8 mouse cellular contexts compared by ENCODE assay signal in the genomic region with DNA sequence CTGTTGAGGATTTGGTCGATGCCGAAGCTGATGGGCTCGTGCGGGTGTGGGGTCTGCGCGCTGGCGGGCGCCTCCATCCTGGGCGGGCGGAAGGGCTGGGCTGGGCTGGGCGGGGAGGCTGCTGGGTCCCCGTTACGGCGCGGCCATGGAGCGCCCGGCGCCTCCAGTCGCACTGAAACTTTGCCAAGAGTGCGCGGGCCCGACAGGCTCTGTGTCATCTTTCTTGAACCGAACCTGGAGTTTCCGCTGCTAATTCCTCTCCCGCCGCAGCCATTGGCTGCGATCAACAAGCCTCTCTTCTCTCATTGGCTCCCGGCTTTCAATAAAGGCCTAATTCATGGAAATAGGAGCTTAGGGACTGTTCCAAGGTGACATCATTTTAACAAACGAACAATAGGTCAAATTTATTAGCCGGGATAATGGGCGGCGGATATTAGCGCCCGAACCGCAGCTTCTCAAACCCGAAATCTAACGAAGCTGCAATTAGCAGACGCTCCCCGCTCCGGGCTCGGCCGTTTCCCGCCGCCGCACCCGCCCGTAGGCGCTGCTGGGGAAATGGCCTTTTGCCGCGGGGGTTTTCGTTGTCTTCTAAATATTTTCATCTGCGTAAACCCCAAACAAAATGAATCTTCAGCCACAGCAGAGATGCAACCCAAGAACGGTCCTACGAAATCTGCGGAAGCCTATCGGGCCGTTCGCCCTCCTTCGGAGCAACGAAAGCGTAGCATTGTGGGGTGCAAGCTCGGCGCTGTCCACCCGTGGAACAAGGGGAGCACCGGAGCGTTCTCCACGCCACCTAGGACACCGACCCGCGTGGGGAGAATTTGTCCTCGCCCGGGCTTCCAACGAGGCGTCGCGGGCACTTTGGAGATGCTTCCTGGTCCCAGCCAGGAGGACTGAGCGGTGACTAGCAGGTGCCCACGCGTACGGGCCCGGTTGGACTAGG. TPM values are rescaled to one million over a fixed set of nuclear protein-coding genes. Genes with fewer than 3 reads are reported as not detected.
DNase-seq lines count a peak whose midpoint lies in the region; ATAC-seq and TF ChIP-seq lines count a peak whose summit lies in the region.

A gene (minus strand): TSS at position 207 of the 946 bp plus-strand sequence.

- H3K4me1 ChIP-seq in lung, adult 2 months (ENCODE audit: control insufficient read depth, insufficient read depth, low read length): no peaks in the 10 kb centered on the region
- H3K4me1 ChIP-seq in forebrain, embryonic 10.5 days: peaks cover 63% of the 10 kb centered on the region
- H3K4me1 ChIP-seq in midbrain, embryonic 13.5 days (replicated peaks): peaks cover 41% of the 10 kb centered on the region

- H3K27me3 ChIP-seq in forebrain, embryonic 10.5 days (ENCODE audit: poor library complexity, severe bottlenecking): peaks cover 100% of the 10 kb centered on the region
- peaks cover 96% of the 10 kb centered on the region for H3K27me3 ChIP-seq in midbrain, embryonic 13.5 days

- H3K9me3 ChIP-seq in forebrain, embryonic 10.5 days: no peaks in the 10 kb centered on the region
- H3K9me3 ChIP-seq in midbrain, embryonic 13.5 days: no peaks in the 10 kb centered on the region

- WGBS in lung, adult 2 months: 3% methylated on average over 79 of the region's 81 CpGs
- under 1% methylated on average over 81 of the region's 81 CpGs for WGBS in forebrain, embryonic 10.5 days
- WGBS in midbrain, embryonic 13.5 days: under 1% methylated on average over 81 of the region's 81 CpGs

- H3K36me3 ChIP-seq in forebrain, embryonic 10.5 days (replicated peaks): no peaks in the 10 kb centered on the region
- no peaks in the 10 kb centered on the region for H3K36me3 ChIP-seq in midbrain, embryonic 13.5 days

- no peak for TF ChIP-seq POLR2A in lung, adult 2 months (IDR thresholded peaks at IDR 0.05; ENCODE audit: borderline replicate concordance, extremely low read depth, low read depth, low read length)

- peak within 1 kb of the TSS; percentile 32; the same call in 1 of the 2 replicates for H3K9ac ChIP-seq in midbrain, embryonic 13.5 days (replicated peaks)

- peak within 1 kb of the TSS; percentile 54 for H3K4me2 ChIP-seq in midbrain, embryonic 13.5 days (replicated peaks)

- DNase-seq in lung, adult 2 months: peak; percentile 31
- no peak for DNase-seq in lung, postnatal 36 days
- peak; percentile 77 for DNase-seq in forebrain, embryonic 10.5 days (ENCODE audit: extremely low spot score, low spot score)
- DNase-seq in induced T-regulatory cell, adult 2 months (ENCODE audit: low read depth): peak; percentile 18
- no peak for DNase-seq in spleen, adult 18-20 months
- DNase-seq in right cerebral cortex, adult 18-20 months: no peak

- 0 out of 2 replicates have a peak within 1 kb of the TSS, but pooled peaks have one; percentile 8 for H3K27ac ChIP-seq in forebrain, embryonic 10.5 days
- H3K27ac ChIP-seq in midbrain, embryonic 13.5 days: no peak within 1 kb of the TSS

- TF ChIP-seq CTCF in lung, adult 2 months (IDR thresholded peaks at IDR 0.05; ENCODE audit: insufficient read depth, low read length): no peak

- peak; percentile 33; the same call in 1 of the 2 replicates for ATAC-seq in cerebellum, adult (ENCODE audit: insufficient number of reproducible peaks, low FRiP score, low TSS enrichment)
- ATAC-seq in midbrain, embryonic 13.5 days: peak; percentile 54

- H3K4me3 ChIP-seq in lung, adult 2 months (replicated peaks; ENCODE audit: extremely low read depth, low read depth, low read length): no peak within 1 kb of the TSS
- H3K4me3 ChIP-seq in forebrain, embryonic 10.5 days: peak within 1 kb of the TSS; percentile 50
- H3K4me3 ChIP-seq in midbrain, embryonic 13.5 days (replicated peaks): peak within 1 kb of the TSS; percentile 36

RNA-seq across cellular contexts. Expression of the gene that starts here (rescaled TPM):
- polyA plus RNA-seq in lung, adult 2 months (2012; rRNA removed): not detected in 2 replicates
- polyA plus RNA-seq in forebrain, embryonic 10.5 days (2016; fragmentation: Nextera tagmentation; extraction: Ambion mirVana): not detected in 2 replicates
- polyA plus RNA-seq in midbrain, embryonic 13.5 days (2015; fragmentation: Nextera tagmentation; extraction: Ambion mirVana): 1.3 and 1.8 TPM in 2 replicates

Comparison
In these comparisons a context has a peak if more than half of its experiments do, and no peak if none do; other contexts are left out.
1. Peak in DNase-seq in lung, adult 2 months; RNA of the gene not detected or under 1 TPM.
2. Peak in DNase-seq, H3K4me3 ChIP-seq and H3K27ac ChIP-seq in forebrain, embryonic 10.5 days; RNA of the gene not detected or under 1 TPM.